Mouse (Mus musculus) layer of hippocampus, postnatal 14 days (tissue): ENCODE data around the gene Zfp488. TPM values are rescaled to one million over a fixed set of nuclear protein-coding genes. Genes with fewer than 3 reads are reported as not detected.

Source experiments
- DNase-seq, 2 experiments: peaks; one replicate each; pipeline ENCODE4 v3.0.0; 2021 to 2022; ENCODE audit warnings: low spot score in 2 of 2, mixed read lengths in 1 of 2
- long read RNA-seq, 2 experiments: library from polyadenylated mRNA; stranded (forward); transcript quantifications; one replicate each; pipeline ENCODE4 v2.0.0; 2021
- total RNA-seq, 2 experiments: library from RNA; stranded (reverse); gene quantifications; 2 replicates each; pipeline ENCODE4 v1.2.3; 2021

Zfp488 gene
- total RNA-seq: 10 to 100 TPM in 1 of 2 experiments, 1 to 10 TPM in 1; 9.7 to 10.6 TPM
- long read RNA-seq, experiment 1, full-length matches to known transcripts: 2 of 2 reads
- long read RNA-seq, experiment 1, partial matches to known transcripts: 0 of 2 reads
- long read RNA-seq, experiment 1, other reads (novel, unspliced or antisense): 0 of 2 reads
- long read RNA-seq, experiment 2, full-length matches to known transcripts: 2 of 2 reads
- long read RNA-seq, experiment 2, partial matches to known transcripts: 0 of 2 reads
- long read RNA-seq, experiment 2, other reads (novel, unspliced or antisense): 0 of 2 reads

DNA sequence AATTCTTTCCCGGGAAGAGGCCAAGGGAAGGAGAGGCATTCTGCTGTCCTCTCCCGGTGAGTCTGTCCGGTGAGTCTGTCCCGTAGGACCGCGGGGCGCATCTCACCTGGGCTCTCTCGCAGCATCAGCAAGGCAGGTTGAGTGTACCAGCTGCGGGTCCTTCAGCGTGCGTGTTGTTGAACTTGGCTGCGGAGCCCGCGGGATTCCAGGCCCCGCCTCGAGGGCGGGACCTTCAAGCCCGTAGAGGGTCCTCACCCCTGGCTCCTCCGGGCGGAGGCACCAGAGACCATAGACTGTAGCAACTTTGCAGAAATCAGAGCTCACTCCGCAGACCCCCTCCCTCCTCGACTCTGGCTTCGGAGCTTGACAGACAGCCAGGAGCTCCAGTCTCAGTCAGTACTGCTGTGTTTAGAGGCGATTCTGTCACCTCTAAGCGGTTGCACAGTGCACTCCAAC is at the start of gene Zfp488:
TSS of gene Zfp488 (minus strand) at position 161 of the 456 bp plus-strand sequence.
- DNase-seq: peak; percentile 14 to 17

GRCm38 (mm10) chr14:34026710-34027109 is 48.1 kb upstream of the Zfp488 start:
- no peak for DNase-seq

GRCm38 (mm10) chr14:34016938-34017337 is 38.4 kb upstream of the Zfp488 start:
- no peak for DNase-seq

GRCm38 (mm10) chr14:34016381-34016780 is 37.8 kb upstream of the Zfp488 start, which contains the start of gene Gm5460:
TSS of gene Gm5460 (plus strand) at chr14:34016758.
- no peak for DNase-seq

- DNase-seq: no peak
Measured at GRCm38 (mm10) chr14:34015063-34015462, 36.5 kb upstream of the Zfp488 start, which contains the start of gene Gm30083. TSS of gene Gm30083 (minus strand) at chr14:34015182.

GRCm38 (mm10) chr14:34002358-34002757 is 23.8 kb upstream of the Zfp488 start:
- no peak for DNase-seq

DNA sequence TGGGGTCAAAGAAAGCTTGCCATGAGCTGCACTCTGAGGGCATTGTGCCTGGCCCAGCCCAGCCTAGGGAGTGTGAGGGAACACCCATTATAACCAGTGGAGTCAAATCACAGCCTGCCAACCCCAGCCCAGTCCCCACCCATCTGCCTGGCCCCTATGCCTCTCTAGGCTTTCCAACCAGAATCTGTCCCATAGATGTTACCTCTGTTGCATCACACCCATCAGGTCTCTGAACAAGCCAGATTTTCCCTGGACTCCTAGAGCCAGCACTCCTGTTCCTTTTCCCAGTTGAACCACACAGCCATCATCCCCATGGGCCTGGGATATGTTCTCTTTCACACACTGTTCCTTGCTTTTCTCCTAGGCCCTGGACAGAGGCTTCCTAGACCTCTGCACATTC is 22.9 kb upstream of the Zfp488 start:
- DNase-seq: no peak

DNA sequence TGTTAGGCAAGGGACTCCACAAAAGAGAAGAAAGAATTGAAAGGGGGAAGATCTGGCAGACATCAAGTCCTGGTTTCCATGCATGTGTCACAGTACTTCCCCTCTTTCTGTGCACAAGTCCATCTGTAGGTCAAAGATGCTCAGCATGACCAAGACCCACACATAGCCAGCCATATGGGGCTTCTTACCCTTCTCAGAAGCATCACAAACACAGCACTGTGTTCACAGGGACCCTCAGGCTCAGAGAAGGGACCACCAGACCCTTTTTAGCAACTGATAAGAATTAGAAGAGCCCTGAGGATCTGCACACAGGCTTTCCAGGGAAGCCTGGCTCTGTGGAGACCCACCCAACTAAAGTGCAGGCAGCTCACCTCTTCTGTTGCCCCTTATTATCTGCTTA is 21.5 kb upstream of the Zfp488 start:
- no peak for DNase-seq

GRCm38 (mm10) chr14:33997427-33997826 is 18.9 kb upstream of the Zfp488 start:
- DNase-seq: no peak

GRCm38 (mm10) chr14:33993521-33994289 is 15.1 kb upstream of the Zfp488 start:
- no peak for DNase-seq

GRCm38 (mm10) chr14:33993051-33993450 is 14.5 kb upstream of the Zfp488 start:
- no peak for DNase-seq

GRCm38 (mm10) chr14:33991971-33992370 is 13.4 kb upstream of the Zfp488 start:
- no peak for DNase-seq

DNA sequence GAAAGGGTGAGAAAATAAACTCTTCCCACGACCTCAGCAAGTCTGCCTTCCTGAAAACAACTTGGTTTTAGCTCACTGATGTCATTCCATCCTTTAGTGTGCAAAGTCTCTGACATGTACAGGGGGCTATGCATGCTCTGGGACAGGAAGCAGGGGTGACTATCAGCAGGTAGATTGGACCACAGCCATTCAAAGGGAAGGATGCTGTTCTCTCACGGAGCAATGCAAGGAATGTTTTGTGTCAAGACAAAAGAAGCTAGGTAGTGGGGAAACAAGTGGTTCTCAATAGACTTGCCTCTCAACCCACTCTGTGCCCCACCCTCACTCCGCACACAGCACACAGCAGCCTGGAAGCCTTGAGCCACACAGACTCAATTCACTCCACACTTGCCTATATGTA is 10.6 kb upstream of the Zfp488 start:
- no peak for DNase-seq

- no peak for DNase-seq
Measured at GRCm38 (mm10) chr14:33977748-33978147, 816 bp downstream of the Zfp488 start.

- peak in 1 of 2 experiments; percentile 26 for DNase-seq
Measured at GRCm38 (mm10) chr14:33974752-33975151, 3.8 kb downstream of the Zfp488 start.

DNA sequence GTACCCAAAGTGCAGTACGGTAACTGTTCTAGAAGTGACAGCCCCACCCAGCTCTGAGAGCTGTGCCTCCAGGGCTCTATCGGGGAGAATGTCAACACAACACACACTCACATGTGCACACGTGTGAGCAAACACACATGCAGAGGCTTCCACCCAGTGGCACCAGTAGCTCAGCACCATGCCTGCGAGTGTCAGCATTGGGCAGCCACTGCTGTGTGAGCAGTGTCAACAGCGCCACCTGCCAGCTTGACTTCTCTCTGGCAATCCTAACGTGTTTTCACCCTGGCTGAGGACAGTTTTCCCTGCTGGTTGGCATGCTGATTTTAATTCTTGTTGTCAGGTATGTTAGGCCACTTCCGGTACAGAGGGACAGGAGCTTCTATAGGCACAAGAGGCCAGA is 5.9 kb downstream of the Zfp488 start:
- DNase-seq: no peak

GRCm38 (mm10) chr14:33965675-33966074 is 12.9 kb downstream of the Zfp488 start:
- no peak for DNase-seq

DNA sequence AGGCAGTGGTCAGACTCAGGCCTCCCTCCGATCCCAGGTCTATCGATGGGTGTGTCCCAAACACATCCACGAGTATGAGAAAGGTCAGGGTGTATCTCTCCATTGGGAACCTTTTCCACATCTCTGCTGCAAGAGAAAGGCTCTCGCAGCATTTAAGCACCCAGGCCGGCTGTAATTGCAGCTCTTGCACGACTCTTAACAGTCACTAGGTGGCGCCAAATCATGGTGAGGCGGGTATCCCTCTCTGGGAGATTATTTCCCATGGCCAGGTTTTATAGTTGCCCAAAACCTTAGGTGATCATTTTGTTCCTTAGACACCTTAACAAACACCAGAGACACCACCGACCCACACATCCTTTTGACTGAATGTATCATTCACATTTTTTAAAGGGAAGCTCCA is 19.2 kb downstream of the Zfp488 start:
- peak; percentile 58 to 70 for DNase-seq

GRCm38 (mm10) chr14:33958841-33959240 is 19.7 kb downstream of the Zfp488 start:
- no peak for DNase-seq

DNA sequence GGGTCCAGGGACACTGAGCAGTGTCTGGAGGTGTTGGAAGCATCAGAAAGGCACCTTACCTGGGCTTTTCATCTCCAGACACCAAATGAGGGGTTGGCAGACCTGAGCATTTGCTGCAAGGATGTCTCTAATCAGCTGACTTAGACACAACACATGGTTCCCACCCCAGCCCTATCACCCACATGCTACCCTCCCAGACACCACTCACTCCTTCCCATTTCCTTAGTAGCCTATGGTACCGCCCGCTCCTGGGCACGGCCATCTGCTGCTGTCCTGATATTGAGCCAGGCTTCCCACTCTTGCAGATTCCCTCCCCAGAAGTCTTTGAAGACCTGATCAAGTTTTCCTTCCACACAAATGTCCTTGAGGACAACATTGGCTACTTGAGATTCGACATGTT is 20.4 kb downstream of the Zfp488 start:
- no peak for DNase-seq

DNA sequence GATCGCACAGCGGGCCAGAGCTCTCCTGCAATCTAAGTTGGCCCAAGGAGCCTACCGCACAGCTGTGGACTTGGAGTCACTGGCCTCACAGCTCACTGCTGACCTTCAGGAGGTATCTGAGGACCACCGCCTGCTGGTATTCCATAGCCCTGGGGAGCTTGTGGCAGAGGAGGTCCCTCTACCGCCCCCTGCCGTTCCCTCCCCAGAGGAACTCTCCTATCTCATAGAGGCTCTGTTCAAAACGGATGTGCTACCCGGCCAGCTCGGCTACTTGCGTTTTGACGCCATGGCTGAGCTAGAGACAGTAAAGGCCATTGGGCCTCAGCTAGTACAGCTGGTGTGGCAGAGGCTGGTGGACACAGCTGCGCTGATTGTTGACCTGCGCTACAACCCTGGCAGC is 22.5 kb downstream of the Zfp488 start:
- DNase-seq: no peak

DNA sequence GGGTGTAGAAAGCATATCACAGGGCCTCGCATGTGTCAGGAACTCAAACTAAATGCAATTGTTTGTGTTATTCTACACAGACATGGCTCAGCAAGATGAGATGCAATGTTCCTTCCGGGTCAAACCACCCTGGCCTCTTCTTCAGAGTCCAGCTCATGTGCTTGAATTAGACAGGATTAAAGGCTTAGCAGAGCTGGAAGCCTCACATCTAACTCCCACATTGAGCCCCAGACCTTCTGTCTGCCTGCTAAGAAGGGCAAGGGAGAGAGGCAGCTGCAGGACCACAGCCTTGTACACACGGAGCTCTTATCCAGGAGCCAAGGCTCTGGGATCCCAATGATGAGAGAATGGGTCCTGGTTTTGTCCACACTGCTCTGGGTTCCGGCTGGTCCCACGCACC is 24.8 kb downstream of the Zfp488 start, which contains the start of gene Rbp3:
TSS of gene Rbp3 (plus strand) at position 243 of the 400 bp plus-strand sequence.
- no peak for DNase-seq
